Mouse (Mus musculus): ENCODE measurements around the gene Cox10. TPM values are rescaled to one million over a fixed set of nuclear protein-coding genes. Genes with fewer than 3 reads are reported as not detected.

The Cox10 gene
- polyA plus RNA-seq, 1 experiment, result 21.6 TPM

- H3K79me2 ChIP-seq (ENCODE audit: control insufficient read depth, insufficient read depth), result no peaks in the 10 kb centered on the region
- H3K27me3 ChIP-seq (ENCODE audit: control insufficient read depth, insufficient read depth, insufficient read length), result no peaks in the 10 kb centered on the region
- peaks cover 42% of the 10 kb centered on the region for H3K36me3 ChIP-seq (ENCODE audit: control insufficient read depth, insufficient read depth)
- H3ac ChIP-seq (ENCODE audit: control insufficient read depth, insufficient read length, low read depth), result no peak overlapping the region
- no peak overlapping the region for H3K4me3 ChIP-seq (ENCODE audit: insufficient read depth, poor library complexity, severe bottlenecking)
- no peaks in the 10 kb centered on the region for H3K79me3 ChIP-seq (ENCODE audit: low read depth)
- TF ChIP-seq CTCF (IDR thresholded peaks at IDR 0.05; ENCODE audit: control insufficient read depth, insufficient read depth, insufficient read length) (no peak), MYOG (IDR thresholded peaks at IDR 0.05; ENCODE audit: control insufficient read depth, extremely low read depth, insufficient read length) (no peak)
Observed at GRCm38 (mm10) chr11:64045041-64045440, 34.2 kb downstream of the Cox10 start.

DNA sequence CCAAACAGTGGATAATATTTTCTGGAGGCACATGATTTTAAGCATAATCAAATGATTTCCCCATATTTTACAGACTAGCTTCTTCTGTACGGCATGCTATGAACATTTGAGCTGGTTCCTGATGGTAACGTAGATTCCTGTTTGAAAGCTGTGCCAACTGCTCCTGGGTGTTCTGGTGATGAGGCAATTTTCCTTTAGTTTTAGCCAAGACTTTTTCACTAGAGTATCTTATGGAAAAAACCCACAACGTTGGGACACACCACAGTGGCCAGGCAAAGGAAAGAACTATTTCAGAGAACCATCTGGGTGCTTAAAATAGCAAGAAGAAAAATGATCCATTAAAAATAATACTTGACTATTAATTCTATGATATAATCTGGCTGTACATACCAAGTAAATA, 35.2 kb downstream of the Cox10 start:
- TF ChIP-seq USF1 (IDR thresholded peaks at IDR 0.05; ENCODE audit: low read depth) (no peak), CTCF (IDR thresholded peaks at IDR 0.05; ENCODE audit: control insufficient read depth, insufficient read depth, insufficient read length) (no peak), MAX (IDR thresholded peaks at IDR 0.05) (no peak), MYOG (IDR thresholded peaks at IDR 0.05; ENCODE audit: control insufficient read depth, extremely low read depth, insufficient read length) (no peak), MYOD1 (IDR thresholded peaks at IDR 0.05; ENCODE audit: control insufficient read depth, insufficient read length, low read depth) (no peak), FOSL1 (IDR thresholded peaks at IDR 0.05; ENCODE audit: insufficient read depth, low read length, poor library complexity, severe bottlenecking) (no peak), CEBPB (IDR thresholded peaks at IDR 0.05; ENCODE audit: low read depth) (no peak)
- H3K79me3 ChIP-seq (ENCODE audit: low read depth), result no peaks in the 10 kb centered on the region
- no peak overlapping the region for H3K4me3 ChIP-seq (ENCODE audit: insufficient read depth, poor library complexity, severe bottlenecking)
- H3K27me3 ChIP-seq (ENCODE audit: control insufficient read depth, insufficient read depth, insufficient read length), result no peaks in the 10 kb centered on the region
- peaks cover 42% of the 10 kb centered on the region for H3K36me3 ChIP-seq (ENCODE audit: control insufficient read depth, insufficient read depth)
- no peak overlapping the region for H3ac ChIP-seq (ENCODE audit: control insufficient read depth, insufficient read length, low read depth)
- H3K79me2 ChIP-seq (ENCODE audit: control insufficient read depth, insufficient read depth), result no peaks in the 10 kb centered on the region

GRCm38 (mm10) chr11:64041281-64041680, 38.0 kb downstream of the Cox10 start:
- Histone ChIP-seq H3K79me3 (ENCODE audit: low read depth) (no peaks in the 10 kb centered on the region), H3K79me2 (ENCODE audit: control insufficient read depth, insufficient read depth) (no peaks in the 10 kb centered on the region), H3K27me3 (ENCODE audit: control insufficient read depth, insufficient read depth, insufficient read length) (no peaks in the 10 kb centered on the region), H3K36me3 (ENCODE audit: control insufficient read depth, insufficient read depth) (peaks cover 38% of the 10 kb centered on the region), H3ac (ENCODE audit: control insufficient read depth, insufficient read length, low read depth) (no peak overlapping the region), H3K4me3 (ENCODE audit: insufficient read depth, poor library complexity, severe bottlenecking) (no peak overlapping the region)
- no peak for TF ChIP-seq FOSL1 (IDR thresholded peaks at IDR 0.05; ENCODE audit: insufficient read depth, low read length, poor library complexity, severe bottlenecking)
- no peak for TF ChIP-seq CEBPB (IDR thresholded peaks at IDR 0.05; ENCODE audit: low read depth)
- no peak for TF ChIP-seq USF1 (IDR thresholded peaks at IDR 0.05; ENCODE audit: low read depth)
- TF ChIP-seq MYOD1 (IDR thresholded peaks at IDR 0.05; ENCODE audit: control insufficient read depth, insufficient read length, low read depth), result no peak
- TF ChIP-seq MAX (IDR thresholded peaks at IDR 0.05), result no peak
- TF ChIP-seq MYOG (IDR thresholded peaks at IDR 0.05; ENCODE audit: control insufficient read depth, extremely low read depth, insufficient read length), result no peak
- no peak for TF ChIP-seq CTCF (IDR thresholded peaks at IDR 0.05; ENCODE audit: control insufficient read depth, insufficient read depth, insufficient read length)

DNA sequence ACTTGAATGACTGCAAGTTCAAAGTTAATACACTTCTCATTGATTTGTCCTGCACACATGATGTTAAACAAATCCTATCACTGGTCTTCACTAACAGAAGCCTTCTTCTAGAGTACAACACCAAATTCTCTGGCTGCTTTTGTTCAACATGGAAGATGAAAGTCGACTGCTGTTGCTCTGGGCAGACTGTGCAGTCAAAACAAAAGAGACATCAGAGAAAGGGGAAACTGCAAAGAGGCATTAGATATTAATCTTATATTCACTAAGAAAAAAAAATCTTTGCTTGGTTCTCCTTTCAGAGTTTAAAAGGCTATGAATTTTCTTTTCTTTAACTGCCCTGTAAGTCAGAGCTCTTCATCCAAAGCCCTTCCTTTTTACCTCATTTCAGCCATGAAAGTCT, 39.7 kb downstream of the Cox10 start:
- TF ChIP-seq USF1 (IDR thresholded peaks at IDR 0.05; ENCODE audit: low read depth) (no peak), MYOD1 (IDR thresholded peaks at IDR 0.05; ENCODE audit: control insufficient read depth, insufficient read length, low read depth) (no peak), CTCF (IDR thresholded peaks at IDR 0.05; ENCODE audit: control insufficient read depth, insufficient read depth, insufficient read length) (no peak), MYOG (IDR thresholded peaks at IDR 0.05; ENCODE audit: control insufficient read depth, extremely low read depth, insufficient read length) (no peak), FOSL1 (IDR thresholded peaks at IDR 0.05; ENCODE audit: insufficient read depth, low read length, poor library complexity, severe bottlenecking) (no peak), MAX (IDR thresholded peaks at IDR 0.05) (no peak), CEBPB (IDR thresholded peaks at IDR 0.05; ENCODE audit: low read depth) (no peak)
- H3K27me3 ChIP-seq (ENCODE audit: control insufficient read depth, insufficient read depth, insufficient read length), result no peaks in the 10 kb centered on the region
- no peaks in the 10 kb centered on the region for H3K79me2 ChIP-seq (ENCODE audit: control insufficient read depth, insufficient read depth)
- H3K4me3 ChIP-seq (ENCODE audit: insufficient read depth, poor library complexity, severe bottlenecking), result no peak overlapping the region
- H3K79me3 ChIP-seq (ENCODE audit: low read depth), result peaks cover 3% of the 10 kb centered on the region
- H3ac ChIP-seq (ENCODE audit: control insufficient read depth, insufficient read length, low read depth), result no peak overlapping the region
- peaks cover 25% of the 10 kb centered on the region for H3K36me3 ChIP-seq (ENCODE audit: control insufficient read depth, insufficient read depth)

- Histone ChIP-seq H3K79me3 (ENCODE audit: low read depth) (peaks cover 3% of the 10 kb centered on the region), H3ac (ENCODE audit: control insufficient read depth, insufficient read length, low read depth) (no peak overlapping the region), H3K36me3 (ENCODE audit: control insufficient read depth, insufficient read depth) (peaks cover 7% of the 10 kb centered on the region), H3K4me3 (ENCODE audit: insufficient read depth, poor library complexity, severe bottlenecking) (no peak overlapping the region), H3K27me3 (ENCODE audit: control insufficient read depth, insufficient read depth, insufficient read length) (no peaks in the 10 kb centered on the region), H3K79me2 (ENCODE audit: control insufficient read depth, insufficient read depth) (no peaks in the 10 kb centered on the region)
- TF ChIP-seq MYOD1 (IDR thresholded peaks at IDR 0.05; ENCODE audit: control insufficient read depth, insufficient read length, low read depth) (no peak), USF1 (IDR thresholded peaks at IDR 0.05; ENCODE audit: low read depth) (no peak), CEBPB (IDR thresholded peaks at IDR 0.05; ENCODE audit: low read depth) (no peak), MYOG (IDR thresholded peaks at IDR 0.05; ENCODE audit: control insufficient read depth, extremely low read depth, insufficient read length) (no peak), FOSL1 (IDR thresholded peaks at IDR 0.05; ENCODE audit: insufficient read depth, low read length, poor library complexity, severe bottlenecking) (no peak), CTCF (IDR thresholded peaks at IDR 0.05; ENCODE audit: control insufficient read depth, insufficient read depth, insufficient read length) (no peak), MAX (IDR thresholded peaks at IDR 0.05) (no peak)
Observed at GRCm38 (mm10) chr11:64037471-64038125, 41.7 kb downstream of the Cox10 start.

DNA sequence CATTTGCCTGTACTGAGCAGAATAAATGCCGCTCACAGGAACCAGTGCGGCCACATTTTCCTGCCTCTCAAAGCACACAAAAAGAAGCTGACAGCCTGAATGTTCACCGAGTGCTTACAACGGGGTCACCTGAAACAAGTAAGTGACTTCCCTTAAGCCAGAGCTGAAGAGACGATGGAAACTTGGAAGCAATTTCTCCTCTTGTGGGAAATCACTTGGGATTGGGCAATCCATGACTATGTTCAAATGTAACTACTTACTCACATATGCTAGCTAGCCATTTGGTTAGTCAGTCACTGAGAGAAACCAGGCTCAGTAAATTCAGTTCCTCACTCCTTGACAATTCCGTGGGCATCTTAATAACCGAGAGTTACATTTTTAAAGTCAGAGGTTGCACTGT, 43.0 kb downstream of the Cox10 start:
- TF ChIP-seq MYOD1 (IDR thresholded peaks at IDR 0.05; ENCODE audit: control insufficient read depth, insufficient read length, low read depth), result no peak
- no peak for TF ChIP-seq CTCF (IDR thresholded peaks at IDR 0.05; ENCODE audit: control insufficient read depth, insufficient read depth, insufficient read length)
- no peak for TF ChIP-seq USF1 (IDR thresholded peaks at IDR 0.05; ENCODE audit: low read depth)
- no peak for TF ChIP-seq FOSL1 (IDR thresholded peaks at IDR 0.05; ENCODE audit: insufficient read depth, low read length, poor library complexity, severe bottlenecking)
- no peak for TF ChIP-seq MYOG (IDR thresholded peaks at IDR 0.05; ENCODE audit: control insufficient read depth, extremely low read depth, insufficient read length)
- TF ChIP-seq CEBPB (IDR thresholded peaks at IDR 0.05; ENCODE audit: low read depth), result no peak
- TF ChIP-seq MAX (IDR thresholded peaks at IDR 0.05), result no peak
- no peaks in the 10 kb centered on the region for H3K79me2 ChIP-seq (ENCODE audit: control insufficient read depth, insufficient read depth)
- H3K4me3 ChIP-seq (ENCODE audit: insufficient read depth, poor library complexity, severe bottlenecking), result no peak overlapping the region
- peaks cover 3% of the 10 kb centered on the region for H3K79me3 ChIP-seq (ENCODE audit: low read depth)
- no peaks in the 10 kb centered on the region for H3K27me3 ChIP-seq (ENCODE audit: control insufficient read depth, insufficient read depth, insufficient read length)
- no peaks in the 10 kb centered on the region for H3K36me3 ChIP-seq (ENCODE audit: control insufficient read depth, insufficient read depth)
- no peak overlapping the region for H3ac ChIP-seq (ENCODE audit: control insufficient read depth, insufficient read length, low read depth)
